Mouse (Mus musculus): ENCODE data around the gene Zc3h18.

DNA sequence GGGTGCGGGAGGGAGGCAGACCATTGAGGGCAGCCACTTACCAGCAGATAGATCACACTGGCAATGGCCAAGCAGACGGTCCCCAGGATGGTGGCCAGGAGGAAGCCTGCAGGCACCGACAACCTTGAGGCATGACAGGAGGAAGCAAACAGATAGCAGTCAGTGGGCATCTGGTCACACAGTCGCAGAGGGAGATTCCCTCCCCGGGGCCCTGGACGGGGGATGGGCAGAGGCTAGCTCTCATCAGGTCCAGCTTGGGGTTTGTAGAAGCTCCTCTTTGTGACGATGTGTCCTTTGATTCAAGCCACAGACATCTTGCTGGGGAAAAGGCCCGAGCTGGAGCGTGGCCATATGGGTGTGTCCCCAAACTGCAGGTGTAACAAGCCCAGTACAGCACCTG, 49.7 kb downstream of the Zc3h18 start:
- TF ChIP-seq CTCF (IDR thresholded peaks at IDR 0.05 in 2 of 3, conservative IDR thresholded peaks at IDR 0.05 in 1 of 3; ENCODE audit: control insufficient read depth in 1 of 3, insufficient read depth in 1 of 3, low read depth in 2 of 3, low read length in 3 of 3, poor library complexity in 1 of 3, severe bottlenecking in 1 of 3): no peak
- TF ChIP-seq EP300 (IDR thresholded peaks at IDR 0.05; ENCODE audit: low read depth in 1 of 2, low read length in 2 of 2): no peak
- TF ChIP-seq ZNF384 (IDR thresholded peaks at IDR 0.05; ENCODE audit: low read depth, low read length): no peak
- no peak for TF ChIP-seq POLR2A (IDR thresholded peaks at IDR 0.05; ENCODE audit: control insufficient read depth in 1 of 2, insufficient read depth in 1 of 2, low read depth in 1 of 2, low read length in 2 of 2, poor library complexity in 1 of 2)
- TF ChIP-seq MXI1 (IDR thresholded peaks at IDR 0.05; ENCODE audit: low read depth, low read length): no peak
- no peak for TF ChIP-seq MAX (IDR thresholded peaks at IDR 0.05; ENCODE audit: low read length)
- no peak for TF ChIP-seq ELF1 (IDR thresholded peaks at IDR 0.05; ENCODE audit: low read depth, low read length)
- no peak for TF ChIP-seq RCOR1 (IDR thresholded peaks at IDR 0.05; ENCODE audit: low read depth, low read length)
- no peak for TF ChIP-seq CHD1 (IDR thresholded peaks at IDR 0.05; ENCODE audit: low read depth, low read length)
- no peak for TF ChIP-seq TAL1 (IDR thresholded peaks at IDR 0.05; ENCODE audit: low read length)
- TF ChIP-seq MAFK (IDR thresholded peaks at IDR 0.05; ENCODE audit: borderline replicate concordance, low read depth, low read length): no peak
- TF ChIP-seq USF1 (IDR thresholded peaks at IDR 0.05; ENCODE audit: low read depth, low read length): no peak
- TF ChIP-seq POLR2AphosphoS2 (IDR thresholded peaks at IDR 0.05; ENCODE audit: low read length): no peak
- TF ChIP-seq MYC (IDR thresholded peaks at IDR 0.05; ENCODE audit: low read depth, low read length): no peak

Data from MEL (cell line).